Mouse (Mus musculus) cortical plate, adult 2 months (tissue): Measurements from ENCODE around the gene Ndufaf5.

Source experiments
- CTCF ChIP-seq: fragments of 200-500 bp; IDR thresholded peaks from 2 replicates; pipeline ENCODE4 v1.5.1; 2011; ENCODE audit warnings: mild to moderate bottlenecking, control low read depth, low read length; ENCODE audit not compliant: insufficient read depth; ENCODE audit errors: extremely low read depth
- POLR2A ChIP-seq: fragments of 200-500 bp; IDR thresholded peaks from 2 replicates; pipeline ENCODE4 v1.6.1; 2011; ENCODE audit warnings: mild to moderate bottlenecking, low read length, control low read depth; ENCODE audit not compliant: insufficient read depth; ENCODE audit errors: extremely low read depth

DNA sequence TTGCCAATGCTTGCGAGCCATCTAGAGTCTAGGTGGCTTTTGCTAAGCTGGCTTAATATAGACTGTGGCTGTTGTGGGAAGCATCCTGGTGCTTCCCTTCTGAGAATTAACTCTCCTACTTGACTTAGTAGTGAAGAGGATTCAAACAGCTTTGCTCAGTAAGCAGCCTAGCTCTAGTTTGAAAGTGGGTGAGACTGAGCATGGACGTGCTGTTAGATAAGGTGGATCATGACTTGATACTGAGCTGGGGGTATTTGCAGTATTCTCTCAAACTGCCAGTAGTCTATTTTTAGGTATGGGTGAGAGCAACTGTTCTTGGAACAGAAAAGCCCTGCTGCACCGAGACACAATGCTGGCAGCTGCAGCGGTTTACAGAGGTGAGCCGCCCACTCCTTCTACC, 32.1 kb downstream of the Ndufaf5 start:
- TF ChIP-seq CTCF (no peak), POLR2A (no peak)
